Mouse (Mus musculus) brain, adult 2 months (tissue): Measurements from ENCODE around the gene Gm21454.
"Not testable (repeated sequence)": the region's sequence is repeated elsewhere in the genome, so short reads cannot be mapped to it uniquely, and the experiment has no call there.

Experiments
- DNase-seq: peaks from one replicate; pipeline ENCODE4 v3.0.0; 2011; ENCODE audit warnings: low read depth, low spot score

Gm21454 gene

DNA sequence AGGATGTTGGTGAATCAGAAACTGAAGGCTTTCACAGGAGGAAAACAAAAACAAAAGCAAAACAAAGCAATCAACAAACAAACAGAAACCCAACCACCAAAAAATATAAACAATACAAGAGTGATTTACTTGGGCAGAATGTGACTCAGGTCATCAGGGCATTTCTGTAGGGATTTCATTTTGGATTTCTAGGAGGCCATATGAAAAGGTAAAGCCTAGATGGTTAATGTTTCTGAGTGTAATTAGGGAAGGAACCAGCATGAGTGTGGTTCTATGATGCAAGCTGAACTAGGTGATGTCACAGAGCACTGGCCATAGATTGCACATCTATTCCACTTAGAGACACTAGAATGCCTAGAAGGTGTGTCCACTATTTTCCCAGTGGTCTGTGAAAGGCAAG is at the start of gene Gm21454, which contains the start of gene Gm21440:
Gm21454 (plus strand) TSS at position 352 of the 400 bp plus-strand sequence.
Gm21440 (plus strand) TSS at position 301 of the 400 bp plus-strand sequence.
- DNase-seq = not testable (repeated sequence)

DNA sequence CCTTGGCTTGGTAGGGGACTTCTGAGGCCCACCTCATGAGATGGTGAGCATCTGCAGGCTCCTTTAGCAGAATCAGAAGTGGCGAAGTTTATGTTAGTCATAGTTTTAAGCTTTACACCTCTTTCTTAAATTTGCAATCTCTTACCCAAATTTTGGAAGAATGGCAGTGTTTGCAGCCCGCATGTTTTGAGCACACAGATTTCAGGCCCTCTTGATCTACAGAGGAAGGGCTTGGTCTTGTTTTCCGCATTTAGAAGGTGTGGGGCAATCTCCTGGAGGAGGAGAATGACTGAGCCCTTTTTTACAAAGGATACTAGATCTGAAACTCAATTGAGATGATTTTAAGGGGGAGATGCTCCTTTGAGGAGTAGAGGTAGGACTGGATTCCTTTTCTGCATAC is 28.4 kb upstream of the Gm21454 start, which contains the start of gene Gm21828:
Gm21828 (minus strand) TSS at position 101 of the 400 bp plus-strand sequence.
- DNase-seq = not testable (repeated sequence)

DNA sequence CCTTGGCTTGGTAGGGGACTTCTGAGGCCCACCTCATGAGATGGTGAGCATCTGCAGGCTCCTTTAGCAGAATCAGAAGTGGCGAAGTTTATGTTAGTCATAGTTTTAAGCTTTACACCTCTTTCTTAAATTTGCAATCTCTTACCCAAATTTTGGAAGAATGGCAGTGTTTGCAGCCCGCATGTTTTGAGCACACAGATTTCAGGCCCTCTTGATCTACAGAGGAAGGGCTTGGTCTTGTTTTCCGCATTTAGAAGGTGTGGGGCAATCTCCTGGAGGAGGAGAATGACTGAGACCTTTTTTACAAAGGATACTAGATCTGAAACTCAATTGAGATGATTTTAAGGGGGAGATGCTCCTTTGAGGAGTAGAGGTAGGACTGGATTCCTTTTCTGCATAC is 96.7 kb downstream of the Gm21454 start, which contains the start of gene Gm21725:
Gm21725 (minus strand) TSS at position 101 of the 400 bp plus-strand sequence.
- DNase-seq = not testable (repeated sequence)
